Mouse (Mus musculus): Measurements from ENCODE around the gene Spon2.

Spon2 gene

GRCm38 (mm10) chr5:33218081-33218480 is at the start of gene Spon2:
Gene Spon2, minus strand, starts transcription at chr5:33218455.
- DNase-seq: peak; percentile 70

GRCm38 (mm10) chr5:33254416-33254815 is 36.2 kb upstream of the Spon2 start:
- DNase-seq: no peak

- no peak for DNase-seq
Measured at GRCm38 (mm10) chr5:33248186-33248585, 29.9 kb upstream of the Spon2 start.

GRCm38 (mm10) chr5:33247387-33247786 is 29.1 kb upstream of the Spon2 start:
- DNase-seq: peak; percentile 49

DNA sequence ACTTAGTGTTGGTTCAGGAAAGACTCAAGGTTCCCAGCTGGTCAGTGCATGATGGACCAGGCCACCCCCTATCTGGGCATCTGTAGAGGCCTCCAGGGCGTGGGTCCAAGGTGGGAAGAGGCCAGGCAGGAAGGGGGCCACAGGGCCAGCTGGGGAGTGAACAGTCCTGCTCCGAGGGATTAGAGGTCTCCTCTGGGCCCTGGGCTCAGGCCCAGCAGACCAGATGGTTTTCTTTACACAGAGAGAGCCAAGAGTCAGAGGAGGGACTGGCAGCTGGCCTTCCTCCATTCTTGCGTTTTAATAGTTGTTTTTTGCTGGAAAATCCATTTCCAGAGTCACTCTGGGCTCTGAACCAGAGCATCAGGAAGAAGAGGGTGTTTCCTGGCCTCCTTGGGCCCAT is 27.4 kb upstream of the Spon2 start:
- peak; percentile 29 for DNase-seq

GRCm38 (mm10) chr5:33244377-33244920 is 26.2 kb upstream of the Spon2 start:
- no peak for DNase-seq

- peak; percentile 50 for DNase-seq
Measured at GRCm38 (mm10) chr5:33239934-33240333, 21.7 kb upstream of the Spon2 start.

GRCm38 (mm10) chr5:33239111-33239714 is 21.0 kb upstream of the Spon2 start:
- no peak for DNase-seq

GRCm38 (mm10) chr5:33238256-33238645 is 20.0 kb upstream of the Spon2 start:
- DNase-seq: no peak

DNA sequence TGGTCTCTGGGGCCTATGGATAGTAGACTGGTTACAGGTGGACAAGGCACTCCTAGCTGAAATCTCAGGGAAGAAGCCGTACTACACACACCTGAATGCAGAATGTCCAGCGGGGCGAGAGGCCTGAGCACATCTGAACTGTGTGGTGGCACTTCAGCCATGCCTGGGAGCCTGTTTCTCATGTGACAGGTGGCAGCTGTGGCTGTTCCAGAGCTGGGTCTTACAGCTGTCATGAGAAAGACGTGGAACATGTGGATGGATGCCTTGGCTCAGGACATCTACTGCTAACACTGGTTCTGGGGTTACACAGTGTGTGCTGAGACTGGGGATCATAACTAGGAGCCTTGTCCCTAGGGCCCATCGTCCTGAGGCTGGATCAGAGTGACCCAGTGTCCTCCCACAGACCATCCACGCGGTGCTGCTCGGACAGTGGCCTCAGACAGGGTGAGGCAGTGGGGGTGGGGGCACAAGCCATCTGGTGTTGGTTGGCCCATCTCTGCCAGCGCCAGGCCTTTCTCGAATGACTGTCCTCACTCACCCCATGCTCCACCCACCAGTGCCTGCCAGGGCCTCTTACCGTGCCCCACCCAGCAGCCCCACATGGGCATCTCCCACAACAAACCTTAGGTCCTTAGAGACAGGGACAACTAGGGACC is 19.5 kb upstream of the Spon2 start:
- no peak for DNase-seq

DNA sequence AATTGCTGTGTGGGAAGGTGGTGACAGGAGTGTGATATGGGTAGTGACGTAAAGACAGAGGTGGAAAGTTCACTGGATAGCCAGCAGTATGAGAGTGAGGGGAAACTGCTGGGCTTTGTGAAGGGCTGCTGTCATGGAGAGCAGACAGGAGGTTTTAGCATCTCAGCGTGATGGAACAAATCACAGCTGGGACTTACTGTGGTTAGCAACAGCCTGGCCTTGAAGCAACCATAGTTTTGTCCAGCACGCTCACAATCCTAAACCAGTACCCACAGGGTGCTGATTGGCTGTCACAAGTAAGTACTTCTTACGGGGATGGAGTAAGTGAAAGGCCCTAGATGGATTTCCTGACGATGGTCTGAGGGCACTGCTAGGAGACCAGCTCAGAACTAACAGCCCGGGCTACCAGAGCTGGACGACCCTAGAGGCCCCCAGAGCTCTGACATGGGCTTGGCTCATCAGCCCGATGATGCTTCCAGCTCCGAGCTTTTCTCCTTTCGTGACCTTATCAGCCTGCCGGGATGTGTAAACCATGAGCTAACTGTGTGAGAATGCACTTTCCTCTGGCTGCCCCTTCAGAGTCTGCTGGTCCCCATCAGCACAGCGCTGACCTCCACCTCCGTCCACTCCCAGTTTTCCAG is 16.3 kb upstream of the Spon2 start:
- DNase-seq: no peak

GRCm38 (mm10) chr5:33232791-33233190 is 14.5 kb upstream of the Spon2 start:
- DNase-seq: no peak

- peak; percentile 39 for DNase-seq
Measured at GRCm38 (mm10) chr5:33230285-33230684, 12.0 kb upstream of the Spon2 start.

DNA sequence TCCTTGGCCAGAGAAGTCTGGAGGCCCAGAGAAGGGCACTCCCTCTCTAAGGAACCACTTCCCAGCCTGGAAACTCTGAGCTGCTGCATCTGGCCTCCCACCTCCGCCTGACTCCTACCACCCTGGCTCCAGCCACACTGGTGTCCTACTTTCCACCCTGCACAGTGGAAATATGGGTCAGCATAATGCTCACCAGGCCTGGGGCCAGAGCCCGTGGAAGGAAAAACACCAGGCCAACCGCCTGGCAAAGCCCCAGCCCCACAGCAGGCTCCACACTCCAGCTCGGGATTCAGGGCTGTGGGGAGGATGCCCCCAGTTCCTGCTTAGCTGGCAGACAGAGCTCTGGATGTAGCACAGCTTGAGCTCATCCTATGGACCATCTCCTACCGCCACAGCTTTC is 10.2 kb upstream of the Spon2 start:
- DNase-seq: peak; percentile 84

- DNase-seq: no peak
Measured at GRCm38 (mm10) chr5:33225673-33226072, 7.4 kb upstream of the Spon2 start.

- no peak for DNase-seq
Measured at GRCm38 (mm10) chr5:33224491-33224890, 6.2 kb upstream of the Spon2 start.

DNA sequence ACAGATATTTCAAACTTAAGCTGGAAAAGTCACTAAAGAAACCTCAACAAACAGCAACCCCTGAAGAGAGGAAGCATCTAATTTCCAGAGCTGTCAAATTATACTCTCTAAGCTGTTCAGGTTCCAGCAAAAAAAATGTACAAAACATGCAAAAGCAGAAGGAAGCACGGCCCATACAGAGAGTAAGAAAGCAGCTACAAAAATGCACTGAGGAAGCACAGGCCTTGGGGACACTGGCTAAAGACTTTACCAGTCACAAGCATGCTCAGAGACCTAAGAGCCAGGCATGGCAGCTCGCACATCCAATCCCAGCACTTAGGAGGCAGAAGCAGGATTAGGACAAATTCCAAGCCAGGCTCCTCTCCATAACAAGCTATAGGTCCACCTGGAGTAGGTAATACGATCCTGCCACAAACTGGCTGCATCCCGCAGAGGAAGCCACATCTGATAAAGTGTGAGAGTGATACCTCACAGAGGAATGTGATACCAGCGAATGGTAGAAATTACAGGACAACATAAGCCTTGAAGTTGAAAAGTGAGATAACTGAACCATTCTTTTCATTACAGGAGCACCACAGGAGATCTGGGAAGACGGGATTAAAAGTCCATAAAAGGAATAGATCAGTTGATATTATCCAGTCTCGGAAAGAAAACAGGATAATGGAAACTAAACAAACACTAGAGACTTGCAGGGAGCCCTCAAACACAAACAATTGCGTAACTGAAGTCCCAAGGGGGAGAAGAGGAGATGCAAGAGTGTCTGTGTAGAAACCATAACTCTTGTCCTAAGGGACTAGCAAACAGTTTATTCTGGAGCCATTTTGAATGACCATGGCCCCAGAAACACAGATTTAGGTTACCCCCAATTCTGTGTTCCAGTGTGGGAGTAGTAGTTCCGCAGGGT is 4.8 kb upstream of the Spon2 start:
- no peak for DNase-seq

DNA sequence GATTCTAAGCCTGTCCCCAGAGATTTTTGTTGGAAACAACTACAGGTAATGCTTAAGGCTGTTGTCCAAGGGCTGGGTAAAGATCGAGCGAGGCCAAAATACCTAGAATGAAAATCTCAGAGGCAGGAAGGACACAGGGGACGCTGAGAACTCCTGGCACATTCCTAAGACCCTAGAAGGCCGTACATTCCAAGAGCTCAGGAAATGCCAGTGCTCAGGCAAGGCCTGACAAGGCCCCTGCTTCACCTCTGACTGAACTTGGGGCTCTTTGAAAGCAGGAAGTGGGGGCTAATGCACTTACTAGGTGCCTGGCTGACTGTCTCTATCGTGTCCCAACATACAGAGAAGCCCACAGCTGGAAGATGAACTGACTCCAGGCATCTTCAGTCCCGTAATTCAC is 4.1 kb upstream of the Spon2 start:
- DNase-seq: no peak

DNA sequence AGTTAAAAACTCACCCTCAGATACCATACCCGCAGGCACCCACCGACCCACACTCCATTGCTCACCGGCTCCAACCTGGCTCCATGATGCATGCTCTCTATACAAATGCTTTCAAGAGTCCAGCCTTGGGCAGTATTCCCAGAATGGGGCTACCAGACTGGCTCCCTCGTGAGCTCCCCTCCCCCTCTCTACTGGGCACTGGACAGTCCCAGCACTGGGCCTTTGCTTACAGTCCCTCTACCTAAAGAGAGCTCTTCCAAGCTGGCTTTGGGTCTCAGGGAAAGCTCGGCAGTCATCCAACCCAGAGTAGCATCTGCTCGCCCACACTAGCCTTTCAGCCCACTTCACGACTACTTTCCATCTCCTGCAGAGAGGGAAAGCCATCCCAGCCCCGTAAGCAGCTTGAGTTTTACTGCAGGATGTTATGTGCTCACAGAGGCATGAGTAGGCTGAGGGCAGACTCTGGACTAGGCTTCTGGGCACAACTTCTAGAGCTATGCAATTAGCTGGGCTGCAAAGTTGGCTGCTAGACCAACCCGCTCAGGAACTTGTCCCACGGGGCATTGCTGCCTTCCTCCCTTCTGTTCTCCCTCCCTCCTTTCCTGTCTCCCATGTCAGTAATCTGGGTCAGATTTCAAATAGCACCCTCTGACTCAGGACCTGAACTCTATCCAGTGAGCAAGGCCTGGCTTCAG is 2.2 kb upstream of the Spon2 start:
- DNase-seq: no peak

DNA sequence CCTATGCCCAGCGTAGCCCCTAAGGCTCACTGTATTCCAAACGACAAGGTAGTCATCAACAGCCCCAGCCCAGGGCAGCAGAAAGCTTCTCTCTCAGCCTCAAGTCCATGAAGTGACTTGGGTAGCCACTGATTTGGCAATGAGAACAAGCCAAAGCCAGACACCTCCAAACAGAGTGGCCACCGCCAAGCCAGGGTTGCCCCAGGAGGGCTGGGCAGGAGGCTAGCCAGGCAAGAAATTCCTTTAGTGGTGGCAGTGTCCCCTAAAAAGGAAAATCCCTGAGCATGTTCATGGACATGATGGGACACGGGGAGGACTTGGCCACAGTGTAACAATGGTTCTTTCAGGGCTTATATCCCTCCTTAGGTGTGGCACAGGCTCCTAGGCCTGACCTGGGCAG is 1.6 kb upstream of the Spon2 start:
- no peak for DNase-seq

DNA sequence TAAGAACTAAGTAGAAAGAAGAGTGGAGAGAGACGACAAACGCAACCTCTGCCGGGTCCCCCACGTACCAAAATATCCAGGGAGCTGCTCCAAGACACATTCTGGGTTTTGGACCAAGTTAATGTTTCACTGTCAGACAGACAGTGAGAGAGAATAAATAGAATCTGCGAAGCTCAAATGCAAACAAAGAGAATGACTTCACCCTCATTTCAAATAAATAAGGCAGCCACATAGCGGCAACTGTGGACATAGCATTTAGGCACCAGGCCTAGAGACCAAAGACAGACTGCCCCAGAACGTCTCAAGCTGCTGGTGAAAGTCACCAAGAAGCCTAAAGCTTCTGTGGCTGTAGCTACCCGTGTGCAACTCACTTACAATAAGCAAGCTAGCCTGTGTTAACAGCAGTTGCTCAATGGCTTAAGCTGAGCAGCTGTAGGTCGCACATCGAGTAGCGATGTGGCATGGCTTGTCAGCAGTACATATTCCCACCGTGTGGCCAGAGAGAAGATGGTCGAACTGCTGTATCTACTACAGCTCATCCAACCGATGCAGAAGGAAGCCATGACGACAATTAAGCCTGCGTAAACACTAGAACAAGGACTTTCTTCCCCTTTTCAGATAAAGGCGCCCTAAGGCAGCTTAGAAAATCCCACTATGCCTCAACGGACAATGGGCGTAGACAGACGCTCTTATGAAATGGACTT is 643 bp upstream of the Spon2 start:
- DNase-seq: peak; percentile 52

GRCm38 (mm10) chr5:33217663-33218062 is 592 bp downstream of the Spon2 start:
- DNase-seq: no peak

All from retina, postnatal 1 day (tissue).